Mouse (Mus musculus): ENCODE measurements around the gene Actn1. TPM values are rescaled to one million over a fixed set of nuclear protein-coding genes. Genes with fewer than 3 reads are reported as not detected.

The Actn1 gene
- polyA plus RNA-seq, 1 experiment from 2014 or later, result 28.7 TPM

GRCm38 (mm10) chr12:80130558-80131358 lies 129.4 kb downstream of the Actn1 start:
- peak; percentile 57 for ATAC-seq
- no peaks in the 10 kb centered on the region for H3K27me3 ChIP-seq (replicated peaks; ENCODE audit: control insufficient read depth, insufficient read depth, low read length)
- H3K9ac ChIP-seq (ENCODE audit: low read depth, low read length), result peak overlapping the region; percentile 89
- no peaks in the 10 kb centered on the region for H3K36me3 ChIP-seq (ENCODE audit: control insufficient read depth, insufficient read depth)
- peak overlapping the region; percentile 99 for H3K27ac ChIP-seq (ENCODE audit: low read depth, low read length)
- H3K4me2 ChIP-seq (replicated peaks; ENCODE audit: low read depth), result peak overlapping the region; percentile 70
- no peak for TF ChIP-seq CTCF (IDR thresholded peaks at IDR 0.05; ENCODE audit: low read depth)
- H3K4me3 ChIP-seq (ENCODE audit: low read depth, low read length), result peak overlapping the region; percentile 59
- H3K9me3 ChIP-seq (ENCODE audit: control insufficient read depth), result no peaks in the 10 kb centered on the region
- 8% methylated on average over 6 of the region's 6 CpGs for WGBS
- peaks cover 13% of the 10 kb centered on the region for H3K4me1 ChIP-seq (replicated peaks; ENCODE audit: control insufficient read depth, insufficient read depth, low read length)

- 93% methylated on average over 8 of the region's 8 CpGs for WGBS
- no peak for ATAC-seq
- Histone ChIP-seq H3K9ac (ENCODE audit: low read depth, low read length) (0 out of 2 replicates have a peak overlapping the region, but pooled peaks have one; percentile 12), H3K4me1 (replicated peaks; ENCODE audit: control insufficient read depth, insufficient read depth, low read length) (peaks cover 13% of the 10 kb centered on the region), H3K36me3 (ENCODE audit: control insufficient read depth, insufficient read depth) (no peaks in the 10 kb centered on the region), H3K4me2 (replicated peaks; ENCODE audit: low read depth) (peak overlapping the region; percentile 70; the same call in 1 of the 2 replicates), H3K4me3 (ENCODE audit: low read depth, low read length) (no peak overlapping the region), H3K27me3 (replicated peaks; ENCODE audit: control insufficient read depth, insufficient read depth, low read length) (no peaks in the 10 kb centered on the region), H3K27ac (ENCODE audit: low read depth, low read length) (0 out of 2 replicates have a peak overlapping the region, but pooled peaks have one; percentile 99), H3K9me3 (ENCODE audit: control insufficient read depth) (no peaks in the 10 kb centered on the region)
- TF ChIP-seq CTCF (IDR thresholded peaks at IDR 0.05; ENCODE audit: low read depth), result peak; percentile 65
These were observed 130.6 kb downstream of the Actn1 start for GRCm38 (mm10) chr12:80129531-80129930.

GRCm38 (mm10) chr12:80127191-80127762 lies 132.9 kb downstream of the Actn1 start:
- no peak for TF ChIP-seq CTCF (IDR thresholded peaks at IDR 0.05; ENCODE audit: low read depth)
- no peaks in the 10 kb centered on the region for H3K9me3 ChIP-seq (ENCODE audit: control insufficient read depth)
- H3K27ac ChIP-seq (ENCODE audit: low read depth, low read length), result no peak overlapping the region
- WGBS, result 85% methylated on average over 5 of the region's 5 CpGs
- H3K4me2 ChIP-seq (replicated peaks; ENCODE audit: low read depth), result no peak overlapping the region
- no peak overlapping the region for H3K4me3 ChIP-seq (ENCODE audit: low read depth, low read length)
- no peaks in the 10 kb centered on the region for H3K36me3 ChIP-seq (ENCODE audit: control insufficient read depth, insufficient read depth)
- peaks cover 21% of the 10 kb centered on the region for H3K4me1 ChIP-seq (replicated peaks; ENCODE audit: control insufficient read depth, insufficient read depth, low read length)
- no peak overlapping the region for H3K9ac ChIP-seq (ENCODE audit: low read depth, low read length)
- ATAC-seq, result no peak
- H3K27me3 ChIP-seq (replicated peaks; ENCODE audit: control insufficient read depth, insufficient read depth, low read length), result no peaks in the 10 kb centered on the region

GRCm38 (mm10) chr12:80125316-80125715 lies 134.9 kb downstream of the Actn1 start:
- no peak overlapping the region for H3K4me3 ChIP-seq (ENCODE audit: low read depth, low read length)
- H3K9ac ChIP-seq (ENCODE audit: low read depth, low read length), result no peak overlapping the region
- TF ChIP-seq CTCF (IDR thresholded peaks at IDR 0.05; ENCODE audit: low read depth), result no peak
- no peak overlapping the region for H3K27ac ChIP-seq (ENCODE audit: low read depth, low read length)
- no peaks in the 10 kb centered on the region for H3K27me3 ChIP-seq (replicated peaks; ENCODE audit: control insufficient read depth, insufficient read depth, low read length)
- WGBS, result 76% methylated on average over 5 of the region's 5 CpGs
- H3K9me3 ChIP-seq (ENCODE audit: control insufficient read depth), result no peaks in the 10 kb centered on the region
- no peak overlapping the region for H3K4me2 ChIP-seq (replicated peaks; ENCODE audit: low read depth)
- ATAC-seq, result no peak
- peaks cover 4% of the 10 kb centered on the region for H3K36me3 ChIP-seq (ENCODE audit: control insufficient read depth, insufficient read depth)
- H3K4me1 ChIP-seq (replicated peaks; ENCODE audit: control insufficient read depth, insufficient read depth, low read length), result peaks cover 19% of the 10 kb centered on the region

GRCm38 (mm10) chr12:80124756-80125155 lies 135.4 kb downstream of the Actn1 start:
- Histone ChIP-seq H3K4me3 (ENCODE audit: low read depth, low read length) (no peak overlapping the region), H3K4me2 (replicated peaks; ENCODE audit: low read depth) (no peak overlapping the region), H3K9ac (ENCODE audit: low read depth, low read length) (no peak overlapping the region), H3K9me3 (ENCODE audit: control insufficient read depth) (no peaks in the 10 kb centered on the region), H3K4me1 (replicated peaks; ENCODE audit: control insufficient read depth, insufficient read depth, low read length) (peaks cover 13% of the 10 kb centered on the region), H3K36me3 (ENCODE audit: control insufficient read depth, insufficient read depth) (peaks cover 6% of the 10 kb centered on the region), H3K27ac (ENCODE audit: low read depth, low read length) (no peak overlapping the region), H3K27me3 (replicated peaks; ENCODE audit: control insufficient read depth, insufficient read depth, low read length) (no peaks in the 10 kb centered on the region)
- no peak for ATAC-seq
- 57% methylated on average over 3 of the region's 3 CpGs for WGBS
- TF ChIP-seq CTCF (IDR thresholded peaks at IDR 0.05; ENCODE audit: low read depth), result no peak

DNA sequence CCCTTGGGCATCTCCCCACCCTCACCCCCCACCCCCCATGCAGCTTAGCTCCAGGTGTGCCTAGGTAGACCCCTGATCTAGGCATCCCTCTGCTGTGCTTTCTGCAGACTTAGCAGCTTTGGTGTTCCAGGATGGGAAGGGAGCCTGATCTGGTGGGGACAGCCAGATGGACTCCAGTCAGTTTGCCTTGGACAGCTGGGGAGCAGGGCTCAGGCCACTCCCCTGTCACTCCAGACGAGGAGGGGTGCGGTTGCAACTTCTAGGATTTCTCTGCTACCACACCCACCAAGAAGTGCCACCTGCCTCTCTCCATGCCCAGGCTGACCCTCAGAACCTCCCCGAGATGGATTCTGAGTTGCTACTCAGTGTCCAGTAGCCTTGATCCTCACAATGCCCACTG lies 136.0 kb downstream of the Actn1 start:
- H3K9me3 ChIP-seq (ENCODE audit: control insufficient read depth), result no peaks in the 10 kb centered on the region
- peaks cover 8% of the 10 kb centered on the region for H3K4me1 ChIP-seq (replicated peaks; ENCODE audit: control insufficient read depth, insufficient read depth, low read length)
- H3K27ac ChIP-seq (ENCODE audit: low read depth, low read length), result 0 out of 2 replicates have a peak overlapping the region, but pooled peaks have one; percentile 1
- 45% methylated on average over 3 of the region's 3 CpGs for WGBS
- peaks cover 10% of the 10 kb centered on the region for H3K36me3 ChIP-seq (ENCODE audit: control insufficient read depth, insufficient read depth)
- no peak for TF ChIP-seq CTCF (IDR thresholded peaks at IDR 0.05; ENCODE audit: low read depth)
- H3K4me2 ChIP-seq (replicated peaks; ENCODE audit: low read depth), result no peak overlapping the region
- H3K27me3 ChIP-seq (replicated peaks; ENCODE audit: control insufficient read depth, insufficient read depth, low read length), result no peaks in the 10 kb centered on the region
- H3K9ac ChIP-seq (ENCODE audit: low read depth, low read length), result no peak overlapping the region
- ATAC-seq, result no peak
- H3K4me3 ChIP-seq (ENCODE audit: low read depth, low read length), result no peak overlapping the region
